Mouse (Mus musculus): ENCODE measurements around the gene Dnttip1. TPM values are rescaled to one million over a fixed set of nuclear protein-coding genes. Genes with fewer than 3 reads are reported as not detected.

Gene Dnttip1
- polyA plus RNA-seq, 1 experiment from 2014 or later: 58.0 TPM

- Histone ChIP-seq H3K36me3 (ENCODE audit: control insufficient read depth, insufficient read depth, low read length) (no peaks in the 10 kb centered on the region), H3K27ac (ENCODE audit: low read length) (no peak overlapping the region), H3K4me3 (replicated peaks; ENCODE audit: low read length) (no peak overlapping the region), H3K9me3 (replicated peaks; ENCODE audit: control insufficient read depth, low read length) (no peaks in the 10 kb centered on the region), H3K9ac (ENCODE audit: low read length) (no peak overlapping the region), H3K4me1 (ENCODE audit: control insufficient read depth, insufficient read depth, low read length) (peaks cover 19% of the 10 kb centered on the region), H3K27me3 (ENCODE audit: control insufficient read depth, insufficient read depth, low read length) (no peaks in the 10 kb centered on the region), H3K4me2 (ENCODE audit: low read depth, low read length) (peak overlapping the region; percentile 89; the same call in 1 of the 2 replicates)
- 69% methylated on average over 7 of the region's 7 CpGs for WGBS
- no peak for ATAC-seq (ENCODE audit: insufficient read depth, low FRiP score)
These were observed 38.3 kb downstream of the Dnttip1 start for GRCm38 (mm10) chr2:164783926-164784581.

DNA sequence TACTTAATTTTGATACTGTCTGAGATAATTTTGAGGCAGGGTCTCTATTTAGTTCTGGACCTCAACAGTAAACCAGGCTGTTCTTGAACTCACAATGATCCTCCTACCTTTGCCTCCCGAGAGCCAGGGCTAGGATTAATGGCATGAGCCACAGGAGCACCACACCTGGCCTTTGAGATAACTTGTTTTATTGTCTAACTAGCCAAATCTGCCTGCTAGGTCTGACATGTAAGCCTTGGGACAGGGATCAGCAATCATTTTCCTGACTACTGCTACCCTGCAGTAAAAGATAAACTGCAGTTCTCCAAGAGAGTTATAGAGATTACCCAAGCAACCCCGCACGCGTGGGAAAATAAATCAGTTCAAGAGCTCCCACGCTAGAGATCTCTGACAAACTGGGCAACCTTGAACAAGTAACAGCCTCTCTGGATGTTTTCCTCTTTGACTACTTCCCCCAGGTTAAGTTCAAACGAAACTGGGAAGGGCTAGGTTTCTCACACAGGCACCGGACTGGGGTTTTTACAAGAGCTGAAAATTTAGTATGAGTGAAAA, 39.2 kb downstream of the Dnttip1 start:
- Histone ChIP-seq H3K36me3 (ENCODE audit: control insufficient read depth, insufficient read depth, low read length) (no peaks in the 10 kb centered on the region), H3K4me3 (replicated peaks; ENCODE audit: low read length) (peak overlapping the region; percentile 74), H3K9me3 (replicated peaks; ENCODE audit: control insufficient read depth, low read length) (no peaks in the 10 kb centered on the region), H3K27me3 (ENCODE audit: control insufficient read depth, insufficient read depth, low read length) (no peaks in the 10 kb centered on the region), H3K27ac (ENCODE audit: low read length) (peak overlapping the region; percentile 96), H3K4me2 (ENCODE audit: low read depth, low read length) (peak overlapping the region; percentile 89), H3K4me1 (ENCODE audit: control insufficient read depth, insufficient read depth, low read length) (peaks cover 19% of the 10 kb centered on the region), H3K9ac (ENCODE audit: low read length) (peak overlapping the region; percentile 90)
- WGBS: 9% methylated on average over 7 of the region's 7 CpGs
- ATAC-seq (ENCODE audit: insufficient read depth, low FRiP score): no peak

DNA sequence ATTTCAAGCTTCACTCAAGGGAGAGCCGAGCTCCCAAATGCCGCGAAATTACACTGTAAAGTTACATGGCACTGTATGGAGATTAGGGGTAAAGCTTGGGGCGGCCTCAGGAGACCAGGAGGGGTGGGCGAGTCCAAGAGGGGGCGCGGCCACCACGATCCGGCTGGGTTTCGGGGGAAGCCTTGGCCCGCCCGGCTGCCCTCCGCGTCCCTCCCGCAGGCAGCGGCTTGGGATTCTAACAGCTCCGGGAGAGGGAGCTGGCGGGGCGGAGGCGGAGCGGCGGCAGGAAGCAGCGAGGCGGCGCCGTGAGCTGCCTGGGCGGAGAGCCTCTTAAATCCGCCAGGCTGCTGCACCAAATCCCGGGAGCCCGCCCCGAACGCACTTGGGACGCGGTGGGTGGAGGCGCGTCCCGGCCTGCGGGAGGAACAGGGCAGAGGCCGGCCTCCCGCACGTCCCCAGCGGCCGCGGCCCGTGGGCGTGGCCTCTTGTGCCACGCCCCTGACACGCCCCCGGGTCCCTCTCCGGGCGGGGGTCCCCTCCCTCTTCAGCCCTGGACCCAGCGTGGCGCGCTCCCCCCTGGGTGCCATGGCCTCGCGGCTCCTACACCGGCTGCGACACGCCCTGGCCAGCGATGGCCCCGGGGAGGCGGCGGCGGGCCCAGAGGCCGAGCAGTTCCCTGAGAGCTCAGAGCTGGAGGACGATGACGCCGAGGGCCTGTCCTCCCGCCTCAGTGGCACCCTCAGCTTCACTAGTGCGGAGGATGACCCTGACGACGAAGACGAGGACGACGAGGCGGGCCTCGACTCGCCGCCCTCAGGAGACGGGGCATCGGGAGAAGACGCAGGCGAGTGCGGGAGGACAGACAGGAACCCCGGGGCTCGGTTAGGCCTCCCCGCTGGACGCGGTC, 40.0 kb downstream of the Dnttip1 start, which contains the start of gene Snx21:
Snx21 (plus strand) TSS at position 343 of the 907 bp plus-strand sequence.
- Histone ChIP-seq H3K27ac (ENCODE audit: low read length) (peak within 1 kb of the TSS; percentile 96), H3K4me2 (ENCODE audit: low read depth, low read length) (peak within 1 kb of the TSS; percentile 89), H3K36me3 (ENCODE audit: control insufficient read depth, insufficient read depth, low read length) (no peaks in the 10 kb centered on the region), H3K9ac (ENCODE audit: low read length) (peak within 1 kb of the TSS; percentile 90), H3K9me3 (replicated peaks; ENCODE audit: control insufficient read depth, low read length) (no peaks in the 10 kb centered on the region), H3K4me1 (ENCODE audit: control insufficient read depth, insufficient read depth, low read length) (peaks cover 19% of the 10 kb centered on the region), H3K4me3 (replicated peaks; ENCODE audit: low read length) (peak within 1 kb of the TSS; percentile 74), H3K27me3 (ENCODE audit: control insufficient read depth, insufficient read depth, low read length) (no peaks in the 10 kb centered on the region)
- peak; percentile 96 for ATAC-seq (ENCODE audit: insufficient read depth, low FRiP score)
- under 1% methylated on average over 80 of the region's 89 CpGs for WGBS

DNA sequence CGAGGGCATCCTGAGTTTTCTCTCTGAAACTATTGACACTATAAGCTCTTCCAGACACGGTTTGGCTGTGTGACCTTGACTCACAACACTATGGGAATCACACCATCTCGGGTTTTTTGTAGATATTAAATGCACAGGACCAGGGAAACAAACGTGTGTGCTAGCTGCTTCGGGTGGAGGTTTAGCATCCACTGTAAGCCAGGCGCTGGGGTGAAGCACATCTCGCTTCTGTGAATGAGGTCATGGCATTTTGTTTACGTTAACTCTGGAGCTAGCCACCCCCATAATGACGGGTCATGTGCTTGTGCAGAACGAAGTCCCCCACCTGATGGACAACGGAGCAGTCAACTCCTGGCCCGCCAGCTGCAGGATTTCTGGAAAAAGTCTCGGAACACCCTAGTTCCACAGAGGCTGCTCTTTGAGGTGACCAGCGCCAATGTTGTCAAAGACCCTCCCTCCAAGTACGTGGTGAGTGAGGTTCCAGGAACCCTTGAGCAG, 40.7 kb downstream of the Dnttip1 start:
- peak overlapping the region; percentile 90 for H3K9ac ChIP-seq (ENCODE audit: low read length)
- H3K4me3 ChIP-seq (replicated peaks; ENCODE audit: low read length): peak overlapping the region; percentile 74
- no peak for ATAC-seq (ENCODE audit: insufficient read depth, low FRiP score)

DNA sequence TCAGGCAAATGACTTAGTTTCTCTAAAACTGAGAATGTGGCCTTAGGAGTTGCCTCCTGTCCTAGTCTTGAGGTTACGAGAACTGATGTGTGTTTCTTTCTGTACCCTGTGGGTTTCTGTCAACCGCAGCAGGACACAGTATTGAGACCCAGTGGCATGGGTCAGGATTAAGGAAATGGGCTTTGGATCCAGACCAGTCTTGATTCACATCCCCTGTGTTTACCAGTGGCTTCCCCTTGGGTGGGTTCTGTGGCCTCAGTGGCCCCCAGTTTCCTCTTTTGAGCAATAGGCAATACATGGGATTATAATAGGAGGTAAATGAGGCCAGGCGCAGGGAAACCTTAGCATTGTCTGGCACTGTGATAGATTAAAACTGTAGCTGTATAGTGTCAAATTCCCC, 41.2 kb downstream of the Dnttip1 start:
- Histone ChIP-seq H3K4me2 (ENCODE audit: low read depth, low read length) (peak overlapping the region; percentile 89), H3K4me1 (ENCODE audit: control insufficient read depth, insufficient read depth, low read length) (peaks cover 19% of the 10 kb centered on the region), H3K27me3 (ENCODE audit: control insufficient read depth, insufficient read depth, low read length) (no peaks in the 10 kb centered on the region), H3K4me3 (replicated peaks; ENCODE audit: low read length) (peak overlapping the region; percentile 74), H3K9me3 (replicated peaks; ENCODE audit: control insufficient read depth, low read length) (no peaks in the 10 kb centered on the region), H3K27ac (ENCODE audit: low read length) (peak overlapping the region; percentile 96; the same call in 1 of the 2 replicates), H3K36me3 (ENCODE audit: control insufficient read depth, insufficient read depth, low read length) (0 out of 2 replicates have a peak, but pooled peaks cover 6% of the 10 kb centered on the region), H3K9ac (ENCODE audit: low read length) (peak overlapping the region; percentile 90)
- ATAC-seq (ENCODE audit: insufficient read depth, low FRiP score): no peak
- 83% methylated on average over 3 of the region's 3 CpGs for WGBS

More for the DNA sequence above, 40.7 kb downstream of the Dnttip1 start:
- Histone ChIP-seq H3K27ac (ENCODE audit: low read length) (peak overlapping the region; percentile 96), H3K4me1 (ENCODE audit: control insufficient read depth, insufficient read depth, low read length) (peaks cover 19% of the 10 kb centered on the region), H3K27me3 (ENCODE audit: control insufficient read depth, insufficient read depth, low read length) (no peaks in the 10 kb centered on the region), H3K36me3 (ENCODE audit: control insufficient read depth, insufficient read depth, low read length) (no peaks in the 10 kb centered on the region), H3K9me3 (replicated peaks; ENCODE audit: control insufficient read depth, low read length) (no peaks in the 10 kb centered on the region), H3K4me2 (ENCODE audit: low read depth, low read length) (peak overlapping the region; percentile 89)
- WGBS: 9% methylated on average over 15 of the region's 15 CpGs

GRCm38 (mm10) chr2:164787779-164788178, 42.0 kb downstream of the Dnttip1 start:
- Histone ChIP-seq H3K4me2 (ENCODE audit: low read depth, low read length) (peak overlapping the region; percentile 89; the same call in 1 of the 2 replicates), H3K9me3 (replicated peaks; ENCODE audit: control insufficient read depth, low read length) (no peaks in the 10 kb centered on the region), H3K4me1 (ENCODE audit: control insufficient read depth, insufficient read depth, low read length) (peaks cover 19% of the 10 kb centered on the region), H3K4me3 (replicated peaks; ENCODE audit: low read length) (no peak overlapping the region), H3K27ac (ENCODE audit: low read length) (no peak overlapping the region), H3K9ac (ENCODE audit: low read length) (no peak overlapping the region), H3K36me3 (ENCODE audit: control insufficient read depth, insufficient read depth, low read length) (peaks cover 11% of the 10 kb centered on the region; the same call in 1 of the 2 replicates), H3K27me3 (ENCODE audit: control insufficient read depth, insufficient read depth, low read length) (no peaks in the 10 kb centered on the region)
- ATAC-seq (ENCODE audit: insufficient read depth, low FRiP score): no peak
- 85% methylated on average over 10 of the region's 10 CpGs for WGBS

DNA sequence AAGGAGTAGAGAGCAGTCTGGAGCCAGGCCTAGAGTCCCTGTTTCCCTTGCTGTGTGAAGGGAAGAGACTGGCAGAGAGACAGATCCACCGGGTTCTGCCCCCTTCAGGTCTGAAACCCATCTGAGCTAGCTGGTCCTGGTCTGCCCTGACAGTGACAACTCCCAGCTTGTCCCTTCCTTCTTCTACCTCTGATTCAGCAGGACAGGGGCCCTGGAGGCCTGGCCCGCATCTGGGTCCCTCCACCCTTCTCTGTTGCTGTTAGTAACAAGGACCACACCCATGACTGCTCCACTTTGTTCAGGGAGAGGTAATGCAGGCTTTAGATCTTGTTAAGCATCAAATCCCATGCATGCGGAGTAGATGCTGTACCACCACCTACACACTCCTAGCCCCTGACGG, 42.6 kb downstream of the Dnttip1 start:
- WGBS: 42% methylated on average over 4 of the region's 4 CpGs
- Histone ChIP-seq H3K4me3 (replicated peaks; ENCODE audit: low read length) (no peak overlapping the region), H3K9me3 (replicated peaks; ENCODE audit: control insufficient read depth, low read length) (no peaks in the 10 kb centered on the region), H3K27ac (ENCODE audit: low read length) (no peak overlapping the region; the same call in 1 of the 2 replicates), H3K27me3 (ENCODE audit: control insufficient read depth, insufficient read depth, low read length) (no peaks in the 10 kb centered on the region), H3K9ac (ENCODE audit: low read length) (peak overlapping the region; percentile 55; the same call in 1 of the 2 replicates), H3K4me1 (ENCODE audit: control insufficient read depth, insufficient read depth, low read length) (peaks cover 19% of the 10 kb centered on the region), H3K36me3 (ENCODE audit: control insufficient read depth, insufficient read depth, low read length) (peaks cover 11% of the 10 kb centered on the region; the same call in 1 of the 2 replicates), H3K4me2 (ENCODE audit: low read depth, low read length) (no peak overlapping the region)
- no peak for ATAC-seq (ENCODE audit: insufficient read depth, low FRiP score)

- WGBS: 57% methylated on average over 4 of the region's 4 CpGs
- ATAC-seq (ENCODE audit: insufficient read depth, low FRiP score): no peak
- no peaks in the 10 kb centered on the region for H3K9me3 ChIP-seq (replicated peaks; ENCODE audit: control insufficient read depth, low read length)
- no peak overlapping the region for H3K4me2 ChIP-seq (ENCODE audit: low read depth, low read length)
- no peak overlapping the region for H3K9ac ChIP-seq (ENCODE audit: low read length)
- H3K4me3 ChIP-seq (replicated peaks; ENCODE audit: low read length): no peak overlapping the region
- peaks cover 12% of the 10 kb centered on the region for H3K4me1 ChIP-seq (ENCODE audit: control insufficient read depth, insufficient read depth, low read length)
- H3K27me3 ChIP-seq (ENCODE audit: control insufficient read depth, insufficient read depth, low read length): no peaks in the 10 kb centered on the region
- H3K27ac ChIP-seq (ENCODE audit: low read length): no peak overlapping the region
- peaks cover 11% of the 10 kb centered on the region; the same call in 1 of the 2 replicates for H3K36me3 ChIP-seq (ENCODE audit: control insufficient read depth, insufficient read depth, low read length)
These were observed 44.7 kb downstream of the Dnttip1 start for GRCm38 (mm10) chr2:164790451-164790850.

Measured in stomach, embryonic 16.5 days (tissue).